Mouse (Mus musculus): ENCODE measurements around the gene Hapln4. TPM values are rescaled to one million over a fixed set of nuclear protein-coding genes. Genes with fewer than 3 reads are reported as not detected.

Gene Hapln4
- polyA plus RNA-seq, 1 experiment, result not detected

GRCm38 (mm10) chr8:70071836-70072440 lies 11.3 kb upstream of the Hapln4 start:
- no peak for TF ChIP-seq CTCF (IDR thresholded peaks at IDR 0.05; ENCODE audit: control insufficient read depth, insufficient read depth, low read length)
- TF ChIP-seq POLR2A (IDR thresholded peaks at IDR 0.05; ENCODE audit: borderline replicate concordance, control insufficient read depth, low read depth, low read length), result no peak
- Histone ChIP-seq H3K4me1 (ENCODE audit: control insufficient read depth, insufficient read depth, low read length) (no peaks in the 10 kb centered on the region), H3K4me3 (replicated peaks; ENCODE audit: control insufficient read depth, low read depth, low read length) (no peak overlapping the region), H3K27ac (ENCODE audit: control insufficient read depth, insufficient read depth, low read depth, low read length, poor library complexity) (no peak overlapping the region)
- 84% methylated on average over 2 of the region's 2 CpGs for WGBS

GRCm38 (mm10) chr8:70072441-70073069 lies 10.7 kb upstream of the Hapln4 start, which contains the start of gene Tm6sf2:
Gene Tm6sf2 (plus strand): TSS chr8:70072924.
- H3K4me3 ChIP-seq (replicated peaks; ENCODE audit: control insufficient read depth, low read depth, low read length), result no peak within 1 kb of the TSS
- WGBS, result 13% methylated on average over 26 of the region's 27 CpGs
- TF ChIP-seq POLR2A (IDR thresholded peaks at IDR 0.05; ENCODE audit: borderline replicate concordance, control insufficient read depth, low read depth, low read length) (no peak), CTCF (IDR thresholded peaks at IDR 0.05; ENCODE audit: control insufficient read depth, insufficient read depth, low read length) (no peak)
- H3K4me1 ChIP-seq (ENCODE audit: control insufficient read depth, insufficient read depth, low read length), result no peaks in the 10 kb centered on the region
- H3K27ac ChIP-seq (ENCODE audit: control insufficient read depth, insufficient read depth, low read depth, low read length, poor library complexity), result no peak within 1 kb of the TSS

GRCm38 (mm10) chr8:70073120-70073519 lies 10.1 kb upstream of the Hapln4 start:
- WGBS, result 61% methylated on average over 8 of the region's 8 CpGs
- Histone ChIP-seq H3K27ac (ENCODE audit: control insufficient read depth, insufficient read depth, low read depth, low read length, poor library complexity) (no peak overlapping the region), H3K4me3 (replicated peaks; ENCODE audit: control insufficient read depth, low read depth, low read length) (no peak overlapping the region), H3K4me1 (ENCODE audit: control insufficient read depth, insufficient read depth, low read length) (no peaks in the 10 kb centered on the region)
- no peak for TF ChIP-seq POLR2A (IDR thresholded peaks at IDR 0.05; ENCODE audit: borderline replicate concordance, control insufficient read depth, low read depth, low read length)

GRCm38 (mm10) chr8:70073682-70074081 lies 9.6 kb upstream of the Hapln4 start:
- 3% methylated on average over 1 of the region's 1 CpGs for WGBS
- Histone ChIP-seq H3K4me1 (ENCODE audit: control insufficient read depth, insufficient read depth, low read length) (no peaks in the 10 kb centered on the region), H3K4me3 (replicated peaks; ENCODE audit: control insufficient read depth, low read depth, low read length) (no peak overlapping the region), H3K27ac (ENCODE audit: control insufficient read depth, insufficient read depth, low read depth, low read length, poor library complexity) (no peak overlapping the region)
- no peak for TF ChIP-seq POLR2A (IDR thresholded peaks at IDR 0.05; ENCODE audit: borderline replicate concordance, control insufficient read depth, low read depth, low read length)
- no peak for TF ChIP-seq CTCF (IDR thresholded peaks at IDR 0.05; ENCODE audit: control insufficient read depth, insufficient read depth, low read length)

GRCm38 (mm10) chr8:70081976-70082375 lies 1.3 kb upstream of the Hapln4 start:
- H3K4me1 ChIP-seq (ENCODE audit: control insufficient read depth, insufficient read depth, low read length), result no peaks in the 10 kb centered on the region
- no peak overlapping the region for H3K27ac ChIP-seq (ENCODE audit: control insufficient read depth, insufficient read depth, low read depth, low read length, poor library complexity)
- WGBS, result 92% methylated on average over 2 of the region's 2 CpGs
- H3K4me3 ChIP-seq (replicated peaks; ENCODE audit: control insufficient read depth, low read depth, low read length), result no peak overlapping the region
- no peak for TF ChIP-seq POLR2A (IDR thresholded peaks at IDR 0.05; ENCODE audit: borderline replicate concordance, control insufficient read depth, low read depth, low read length)
- TF ChIP-seq CTCF (IDR thresholded peaks at IDR 0.05; ENCODE audit: control insufficient read depth, insufficient read depth, low read length), result no peak

GRCm38 (mm10) chr8:70084191-70085065 lies 1.2 kb downstream of the Hapln4 start:
- H3K4me3 ChIP-seq (replicated peaks; ENCODE audit: control insufficient read depth, low read depth, low read length), result no peak overlapping the region
- H3K27ac ChIP-seq (ENCODE audit: control insufficient read depth, insufficient read depth, low read depth, low read length, poor library complexity), result no peak overlapping the region
- TF ChIP-seq CTCF (IDR thresholded peaks at IDR 0.05; ENCODE audit: control insufficient read depth, insufficient read depth, low read length) (no peak), POLR2A (IDR thresholded peaks at IDR 0.05; ENCODE audit: borderline replicate concordance, control insufficient read depth, low read depth, low read length) (0 out of 2 replicates have a peak, but pooled peaks have one; percentile 9)
- no peaks in the 10 kb centered on the region for H3K4me1 ChIP-seq (ENCODE audit: control insufficient read depth, insufficient read depth, low read length)
- 3% methylated on average over 71 of the region's 71 CpGs for WGBS

GRCm38 (mm10) chr8:70086151-70086550 lies 2.9 kb downstream of the Hapln4 start:
- no peak for TF ChIP-seq POLR2A (IDR thresholded peaks at IDR 0.05; ENCODE audit: borderline replicate concordance, control insufficient read depth, low read depth, low read length)
- TF ChIP-seq CTCF (IDR thresholded peaks at IDR 0.05; ENCODE audit: control insufficient read depth, insufficient read depth, low read length), result no peak
- Histone ChIP-seq H3K4me1 (ENCODE audit: control insufficient read depth, insufficient read depth, low read length) (no peaks in the 10 kb centered on the region), H3K27ac (ENCODE audit: control insufficient read depth, insufficient read depth, low read depth, low read length, poor library complexity) (no peak overlapping the region), H3K4me3 (replicated peaks; ENCODE audit: control insufficient read depth, low read depth, low read length) (no peak overlapping the region)
- 27% methylated on average over 1 of the region's 1 CpGs for WGBS

- WGBS, result 8% methylated on average over 7 of the region's 7 CpGs
- H3K4me3 ChIP-seq (replicated peaks; ENCODE audit: control insufficient read depth, low read depth, low read length), result no peak overlapping the region
- no peaks in the 10 kb centered on the region for H3K4me1 ChIP-seq (ENCODE audit: control insufficient read depth, insufficient read depth, low read length)
- no peak overlapping the region for H3K27ac ChIP-seq (ENCODE audit: control insufficient read depth, insufficient read depth, low read depth, low read length, poor library complexity)
- no peak for TF ChIP-seq CTCF (IDR thresholded peaks at IDR 0.05; ENCODE audit: control insufficient read depth, insufficient read depth, low read length)
- no peak for TF ChIP-seq POLR2A (IDR thresholded peaks at IDR 0.05; ENCODE audit: borderline replicate concordance, control insufficient read depth, low read depth, low read length)
These were observed 4.0 kb downstream of the Hapln4 start for GRCm38 (mm10) chr8:70087237-70087636.

All from bone marrow, adult 2 months (tissue).